Mouse (Mus musculus): ENCODE measurements around the gene Sergef. TPM values are rescaled to one million over a fixed set of nuclear protein-coding genes. Genes with fewer than 3 reads are reported as not detected.

Gene Sergef
- polyA plus RNA-seq, 1 experiment: 38.7 TPM

- no peak overlapping the region for H3K4me3 ChIP-seq (replicated peaks; ENCODE audit: insufficient read depth, low read depth, low read length)
- WGBS: 97% methylated on average over 3 of the region's 3 CpGs
- no peak overlapping the region for H3K27ac ChIP-seq (ENCODE audit: insufficient read depth, low read length)
- no peak for DNase-seq
- H3K4me1 ChIP-seq (ENCODE audit: control insufficient read depth, insufficient read depth, low read length): peaks cover 33% of the 10 kb centered on the region
- no peaks in the 10 kb centered on the region for H3K27me3 ChIP-seq (ENCODE audit: control insufficient read depth, insufficient read depth, low read length)
- TF ChIP-seq CTCF (IDR thresholded peaks at IDR 0.05; ENCODE audit: borderline replicate concordance, insufficient read depth, low read depth, low read length) (no peak), POLR2A (IDR thresholded peaks at IDR 0.05; ENCODE audit: borderline replicate concordance, insufficient read depth, low read length) (no peak)
Measured at GRCm38 (mm10) chr7:46469542-46469941, 170.1 kb downstream of the Sergef start.

- TF ChIP-seq POLR2A (IDR thresholded peaks at IDR 0.05; ENCODE audit: borderline replicate concordance, insufficient read depth, low read length) (no peak), CTCF (IDR thresholded peaks at IDR 0.05; ENCODE audit: borderline replicate concordance, insufficient read depth, low read depth, low read length) (no peak)
- H3K27ac ChIP-seq (ENCODE audit: insufficient read depth, low read length): no peak overlapping the region
- H3K27me3 ChIP-seq (ENCODE audit: control insufficient read depth, insufficient read depth, low read length): no peaks in the 10 kb centered on the region
- H3K4me3 ChIP-seq (replicated peaks; ENCODE audit: insufficient read depth, low read depth, low read length): no peak overlapping the region
- no peak for DNase-seq
- WGBS: 29% methylated on average over 7 of the region's 7 CpGs
- peaks cover 30% of the 10 kb centered on the region for H3K4me1 ChIP-seq (ENCODE audit: control insufficient read depth, insufficient read depth, low read length)
Measured at GRCm38 (mm10) chr7:46466422-46466981, 173.1 kb downstream of the Sergef start.

GRCm38 (mm10) chr7:46463136-46463535 lies 176.5 kb downstream of the Sergef start:
- no peak overlapping the region for H3K4me3 ChIP-seq (replicated peaks; ENCODE audit: insufficient read depth, low read depth, low read length)
- TF ChIP-seq CTCF (IDR thresholded peaks at IDR 0.05; ENCODE audit: borderline replicate concordance, insufficient read depth, low read depth, low read length) (no peak), POLR2A (IDR thresholded peaks at IDR 0.05; ENCODE audit: borderline replicate concordance, insufficient read depth, low read length) (no peak)
- H3K27me3 ChIP-seq (ENCODE audit: control insufficient read depth, insufficient read depth, low read length): no peaks in the 10 kb centered on the region
- no peak overlapping the region for H3K27ac ChIP-seq (ENCODE audit: insufficient read depth, low read length)
- no peak for DNase-seq
- 81% methylated on average over 8 of the region's 8 CpGs for WGBS
- H3K4me1 ChIP-seq (ENCODE audit: control insufficient read depth, insufficient read depth, low read length): peaks cover 43% of the 10 kb centered on the region

GRCm38 (mm10) chr7:46462287-46462686 lies 177.3 kb downstream of the Sergef start:
- TF ChIP-seq CTCF (IDR thresholded peaks at IDR 0.05; ENCODE audit: borderline replicate concordance, insufficient read depth, low read depth, low read length) (no peak), POLR2A (IDR thresholded peaks at IDR 0.05; ENCODE audit: borderline replicate concordance, insufficient read depth, low read length) (no peak)
- no peak overlapping the region; the same call in 1 of the 2 replicates for H3K27ac ChIP-seq (ENCODE audit: insufficient read depth, low read length)
- DNase-seq: no peak
- peaks cover 50% of the 10 kb centered on the region for H3K4me1 ChIP-seq (ENCODE audit: control insufficient read depth, insufficient read depth, low read length)
- no peak overlapping the region for H3K4me3 ChIP-seq (replicated peaks; ENCODE audit: insufficient read depth, low read depth, low read length)
- H3K27me3 ChIP-seq (ENCODE audit: control insufficient read depth, insufficient read depth, low read length): no peaks in the 10 kb centered on the region
- 30% methylated on average over 8 of the region's 8 CpGs for WGBS

- Histone ChIP-seq H3K27me3 (ENCODE audit: control insufficient read depth, insufficient read depth, low read length) (no peaks in the 10 kb centered on the region), H3K4me3 (replicated peaks; ENCODE audit: insufficient read depth, low read depth, low read length) (no peak overlapping the region), H3K4me1 (ENCODE audit: control insufficient read depth, insufficient read depth, low read length) (peaks cover 40% of the 10 kb centered on the region), H3K27ac (ENCODE audit: insufficient read depth, low read length) (peak overlapping the region; percentile 46)
- no peak for DNase-seq
- no peak for TF ChIP-seq CTCF (IDR thresholded peaks at IDR 0.05; ENCODE audit: borderline replicate concordance, insufficient read depth, low read depth, low read length)
- no peak for TF ChIP-seq POLR2A (IDR thresholded peaks at IDR 0.05; ENCODE audit: borderline replicate concordance, insufficient read depth, low read length)
- 65% methylated on average over 9 of the region's 9 CpGs for WGBS
Measured at GRCm38 (mm10) chr7:46459605-46460245, 179.9 kb downstream of the Sergef start.

- TF ChIP-seq CTCF (IDR thresholded peaks at IDR 0.05; ENCODE audit: borderline replicate concordance, insufficient read depth, low read depth, low read length): no peak
- DNase-seq: peak; percentile 68 to 84
- 37% methylated on average over 2 of the region's 2 CpGs for WGBS
- H3K4me1 ChIP-seq (ENCODE audit: control insufficient read depth, insufficient read depth, low read length): peaks cover 45% of the 10 kb centered on the region
- peak overlapping the region; percentile 46 for H3K27ac ChIP-seq (ENCODE audit: insufficient read depth, low read length)
- H3K27me3 ChIP-seq (ENCODE audit: control insufficient read depth, insufficient read depth, low read length): no peaks in the 10 kb centered on the region
- H3K4me3 ChIP-seq (replicated peaks; ENCODE audit: insufficient read depth, low read depth, low read length): no peak overlapping the region
Measured at GRCm38 (mm10) chr7:46459200-46459599, 180.4 kb downstream of the Sergef start.

- no peak overlapping the region for H3K4me3 ChIP-seq (replicated peaks; ENCODE audit: insufficient read depth, low read depth, low read length)
- no peak overlapping the region for H3K27ac ChIP-seq (ENCODE audit: insufficient read depth, low read length)
- peaks cover 51% of the 10 kb centered on the region for H3K4me1 ChIP-seq (ENCODE audit: control insufficient read depth, insufficient read depth, low read length)
- 45% methylated on average over 3 of the region's 3 CpGs for WGBS
- TF ChIP-seq CTCF (IDR thresholded peaks at IDR 0.05; ENCODE audit: borderline replicate concordance, insufficient read depth, low read depth, low read length) (no peak), POLR2A (IDR thresholded peaks at IDR 0.05; ENCODE audit: borderline replicate concordance, insufficient read depth, low read length) (no peak)
- peak in 1 of 2 experiments; percentile 58 for DNase-seq
- no peaks in the 10 kb centered on the region for H3K27me3 ChIP-seq (ENCODE audit: control insufficient read depth, insufficient read depth, low read length)
Measured at GRCm38 (mm10) chr7:46457889-46458288, 181.7 kb downstream of the Sergef start.
